Comparison of ENCODE assay signal across 1 mouse cellular context in the genomic region with DNA sequence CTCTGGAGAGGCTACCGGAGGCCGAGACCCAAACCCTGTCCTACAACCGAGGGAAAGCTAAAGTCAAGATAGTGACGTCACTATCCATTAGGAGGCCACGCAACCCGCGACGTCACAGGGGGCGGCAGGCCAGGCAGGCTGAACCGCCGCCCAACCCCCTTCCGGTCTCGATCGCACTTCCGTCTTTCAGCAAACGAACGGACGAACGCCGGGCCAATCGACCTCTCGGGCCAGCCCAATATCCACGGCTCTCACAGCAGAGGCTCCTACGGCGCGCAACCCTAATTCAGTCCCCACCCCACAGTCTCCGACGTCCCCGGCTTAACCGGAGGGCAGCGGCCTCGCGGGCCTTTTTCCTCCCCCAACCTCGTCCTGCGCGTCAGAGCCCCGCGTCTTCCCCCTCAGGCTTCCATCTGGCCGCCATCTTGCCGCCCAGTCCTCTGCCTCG.
A peak's percentile ranks its signal among the peaks of the same experiment; 100 is the strongest.
TF ChIP-seq lines count a peak whose summit lies in the region.

A gene (plus strand): TSS at position 192 of the 448 bp plus-strand sequence.

TF ChIP-seq in CH12.LX, 34 proteins besides CTCF, POLR2A, EP300 and RAD21 (continued from another document):
- TF ChIP-seq PAX5 (IDR thresholded peaks at IDR 0.05; ENCODE audit: low read length) (no peak), POLR2AphosphoS2 (IDR thresholded peaks at IDR 0.05; ENCODE audit: low read depth, low read length) (no peak), USF2 (conservative IDR thresholded peaks at IDR 0.05; ENCODE audit: low read depth, low read length) (no peak), MAX (IDR thresholded peaks at IDR 0.05; ENCODE audit: low read length) (no peak), CHD1 (IDR thresholded peaks at IDR 0.05; ENCODE audit: low read depth, low read length) (no peak; the same call in 1 of the 2 replicates), RCOR1 (conservative IDR thresholded peaks at IDR 0.05; ENCODE audit: low read depth, low read length) (no peak), ZKSCAN1 (IDR thresholded peaks at IDR 0.05; ENCODE audit: borderline replicate concordance, low read depth, low read length) (no peak), KAT2A (IDR thresholded peaks at IDR 0.05; ENCODE audit: insufficient replicate concordance, low read length) (no peak), HCFC1 (IDR thresholded peaks at IDR 0.05; ENCODE audit: low read depth, low read length) (no peak), CHD2 (IDR thresholded peaks at IDR 0.05; ENCODE audit: low read length) (no peak), E2F4 (IDR thresholded peaks at IDR 0.05; ENCODE audit: insufficient replicate concordance, low read depth, low read length) (no peak), TCF12 (IDR thresholded peaks at IDR 0.05; ENCODE audit: low read depth, low read length) (no peak), ETS1 (conservative IDR thresholded peaks at IDR 0.05; ENCODE audit: low read depth, low read length) (peak; percentile 32), GABPA (IDR thresholded peaks at IDR 0.05; ENCODE audit: insufficient replicate concordance, low read depth, low read length) (peak; percentile 24; the same call in 1 of the 2 replicates), MYC (IDR thresholded peaks at IDR 0.05; ENCODE audit: low read depth, low read length) (no peak), SIN3A (IDR thresholded peaks at IDR 0.05; ENCODE audit: low read length) (peak; percentile 39), NELFE (IDR thresholded peaks at IDR 0.05; ENCODE audit: low read depth, low read length) (no peak), UBTF (IDR thresholded peaks at IDR 0.05; ENCODE audit: low read depth, low read length) (no peak), TBP (conservative IDR thresholded peaks at IDR 0.05; ENCODE audit: low read depth, low read length) (no peak), MAFK (IDR thresholded peaks at IDR 0.05; ENCODE audit: insufficient replicate concordance, low read length) (no peak), MAZ (IDR thresholded peaks at IDR 0.05; ENCODE audit: low read depth, low read length) (no peak), MEF2A (IDR thresholded peaks at IDR 0.05; ENCODE audit: borderline replicate concordance, low read depth, low read length) (no peak), NRF1 (IDR thresholded peaks at IDR 0.05; ENCODE audit: low read depth, low read length) (no peak), ZNF384 (IDR thresholded peaks at IDR 0.05; ENCODE audit: low read depth, low read length) (no peak), ZC3H11A (IDR thresholded peaks at IDR 0.05; ENCODE audit: low read depth, low read length) (no peak)
